Mouse (Mus musculus): Measurements from ENCODE around the gene 2900026A02Rik. TPM values are rescaled to one million over a fixed set of nuclear protein-coding genes. Genes with fewer than 3 reads are reported as not detected.

Gene 2900026A02Rik
- polyA plus RNA-seq, 1 experiment from 2014 or later, result 4.3 TPM

DNA sequence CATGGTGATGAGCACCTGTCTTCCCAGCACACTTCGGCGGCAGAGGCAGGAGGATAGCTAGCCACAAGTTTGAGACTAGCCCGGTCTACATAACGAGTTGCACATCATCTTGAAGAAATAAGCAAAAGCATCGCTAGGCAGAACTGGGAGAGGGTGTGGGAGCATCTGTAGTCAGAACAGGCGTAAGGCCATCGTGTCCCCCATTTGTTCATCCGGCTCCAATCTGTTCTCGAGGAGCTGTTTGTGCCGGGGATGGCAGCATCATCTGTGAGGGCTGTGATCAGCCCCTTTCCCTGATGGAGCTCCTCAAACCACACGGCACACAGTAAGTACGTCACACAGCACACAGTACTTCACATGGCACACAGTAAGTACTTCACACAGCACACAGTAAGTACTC, 94.6 kb downstream of the 2900026A02Rik start:
- no peaks in the 10 kb centered on the region; the same call in 1 of the 2 replicates for H3K9me3 ChIP-seq (replicated peaks)
- peaks cover 22% of the 10 kb centered on the region for H3K4me1 ChIP-seq
- 92% methylated on average over 12 of the region's 12 CpGs for WGBS
- ATAC-seq, result no peak
- no peaks in the 10 kb centered on the region for H3K27me3 ChIP-seq
- H3K27ac ChIP-seq, result no peak overlapping the region
- no peak overlapping the region for H3K4me3 ChIP-seq
- H3K36me3 ChIP-seq (ENCODE audit: poor library complexity, severe bottlenecking), result no peaks in the 10 kb centered on the region
- no peak overlapping the region for H3K4me2 ChIP-seq
- no peak overlapping the region for H3K9ac ChIP-seq

DNA sequence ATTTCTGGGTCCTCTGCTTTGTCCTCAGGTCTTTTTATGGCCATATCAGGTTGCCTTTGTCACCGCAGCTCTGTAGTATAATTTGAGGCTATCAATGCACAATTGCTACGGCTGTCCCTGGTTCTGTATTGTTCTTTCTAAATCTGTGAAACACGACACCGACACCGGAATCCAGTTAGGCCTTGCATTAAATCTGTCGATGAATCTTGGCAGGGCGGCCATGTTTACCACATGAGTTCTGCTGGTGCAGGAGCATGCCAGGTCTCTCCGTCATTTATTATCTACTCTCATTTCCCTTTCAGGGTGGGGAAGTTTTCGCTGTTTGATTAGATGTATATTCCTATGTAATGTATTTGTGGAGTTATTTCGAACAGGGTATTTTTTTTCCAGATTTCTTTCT, 97.3 kb downstream of the 2900026A02Rik start:
- H3K4me1 ChIP-seq, result peaks cover 44% of the 10 kb centered on the region
- WGBS, result 70% methylated on average over 10 of the region's 10 CpGs
- H3K9me3 ChIP-seq (replicated peaks), result no peaks in the 10 kb centered on the region; the same call in 1 of the 2 replicates
- H3K4me3 ChIP-seq, result no peak overlapping the region
- no peak for ATAC-seq
- H3K4me2 ChIP-seq, result no peak overlapping the region
- no peaks in the 10 kb centered on the region for H3K27me3 ChIP-seq
- no peak overlapping the region for H3K27ac ChIP-seq
- no peak overlapping the region for H3K9ac ChIP-seq
- H3K36me3 ChIP-seq (ENCODE audit: poor library complexity, severe bottlenecking), result no peaks in the 10 kb centered on the region

DNA sequence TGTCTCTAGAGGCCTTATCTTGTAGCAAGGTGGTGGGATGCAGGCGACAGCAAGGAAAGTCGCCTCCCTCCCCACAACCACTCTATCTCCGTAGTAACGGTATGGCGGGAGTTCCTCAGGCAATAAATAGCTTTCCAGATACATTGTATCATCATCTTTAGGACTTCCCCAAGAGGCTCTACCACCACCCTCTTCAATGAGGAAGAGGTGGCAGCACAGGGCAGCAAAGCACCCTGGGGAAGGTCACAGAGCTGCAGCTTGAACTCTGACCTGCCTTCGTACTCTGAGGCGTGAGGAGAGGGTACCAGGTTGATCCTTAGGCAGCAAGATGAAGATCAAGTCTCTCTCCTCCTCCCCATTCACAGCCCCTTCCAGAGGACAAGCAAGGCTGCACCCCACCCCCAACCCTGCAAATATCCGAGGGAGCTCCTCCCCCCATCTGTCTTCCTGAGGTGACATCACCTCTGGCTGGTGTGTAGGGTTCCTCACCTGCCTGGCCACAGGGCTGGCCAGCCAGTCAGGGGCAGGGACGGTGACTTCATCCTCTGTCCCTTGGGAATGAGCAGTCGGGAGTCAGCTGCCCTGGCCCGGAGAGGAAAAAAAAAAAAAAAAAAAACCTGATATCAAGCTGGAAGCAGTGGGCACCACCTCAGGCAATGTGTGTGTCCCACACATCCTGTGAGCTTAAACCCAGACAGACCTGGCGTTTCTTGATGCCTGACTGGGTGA, 98.5 kb downstream of the 2900026A02Rik start:
- WGBS, result 58% methylated on average over 12 of the region's 12 CpGs
- peaks cover 46% of the 10 kb centered on the region for H3K4me1 ChIP-seq
- H3K27me3 ChIP-seq, result no peaks in the 10 kb centered on the region
- no peaks in the 10 kb centered on the region for H3K36me3 ChIP-seq (ENCODE audit: poor library complexity, severe bottlenecking)
- no peak overlapping the region for H3K27ac ChIP-seq
- no peak for ATAC-seq
- no peak overlapping the region for H3K4me3 ChIP-seq
- no peaks in the 10 kb centered on the region; the same call in 1 of the 2 replicates for H3K9me3 ChIP-seq (replicated peaks)
- H3K9ac ChIP-seq, result no peak overlapping the region
- H3K4me2 ChIP-seq, result no peak overlapping the region

DNA sequence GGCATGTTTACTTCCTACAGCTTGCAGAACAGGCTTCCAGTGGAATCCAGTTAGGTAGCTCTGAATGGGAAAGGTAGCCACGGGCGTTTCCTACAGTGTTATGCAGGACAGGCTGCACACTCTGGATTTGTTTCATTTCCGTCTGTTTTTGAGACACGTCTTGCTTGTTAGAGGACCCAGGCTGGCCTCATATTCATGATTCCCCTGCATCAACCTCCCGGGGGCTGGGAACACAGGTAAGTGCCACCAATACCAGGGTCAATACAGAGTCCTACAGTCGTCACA, 99.5 kb downstream of the 2900026A02Rik start:
- no peak overlapping the region for H3K4me3 ChIP-seq
- no peak for ATAC-seq
- H3K4me1 ChIP-seq, result peaks cover 51% of the 10 kb centered on the region
- H3K9me3 ChIP-seq (replicated peaks), result no peaks in the 10 kb centered on the region; the same call in 1 of the 2 replicates
- H3K4me2 ChIP-seq, result no peak overlapping the region
- WGBS, result 78% methylated on average over 6 of the region's 6 CpGs
- no peak overlapping the region for H3K9ac ChIP-seq
- no peaks in the 10 kb centered on the region for H3K36me3 ChIP-seq (ENCODE audit: poor library complexity, severe bottlenecking)
- peak overlapping the region; percentile 16; the same call in 1 of the 2 replicates for H3K27ac ChIP-seq
- no peaks in the 10 kb centered on the region for H3K27me3 ChIP-seq

DNA sequence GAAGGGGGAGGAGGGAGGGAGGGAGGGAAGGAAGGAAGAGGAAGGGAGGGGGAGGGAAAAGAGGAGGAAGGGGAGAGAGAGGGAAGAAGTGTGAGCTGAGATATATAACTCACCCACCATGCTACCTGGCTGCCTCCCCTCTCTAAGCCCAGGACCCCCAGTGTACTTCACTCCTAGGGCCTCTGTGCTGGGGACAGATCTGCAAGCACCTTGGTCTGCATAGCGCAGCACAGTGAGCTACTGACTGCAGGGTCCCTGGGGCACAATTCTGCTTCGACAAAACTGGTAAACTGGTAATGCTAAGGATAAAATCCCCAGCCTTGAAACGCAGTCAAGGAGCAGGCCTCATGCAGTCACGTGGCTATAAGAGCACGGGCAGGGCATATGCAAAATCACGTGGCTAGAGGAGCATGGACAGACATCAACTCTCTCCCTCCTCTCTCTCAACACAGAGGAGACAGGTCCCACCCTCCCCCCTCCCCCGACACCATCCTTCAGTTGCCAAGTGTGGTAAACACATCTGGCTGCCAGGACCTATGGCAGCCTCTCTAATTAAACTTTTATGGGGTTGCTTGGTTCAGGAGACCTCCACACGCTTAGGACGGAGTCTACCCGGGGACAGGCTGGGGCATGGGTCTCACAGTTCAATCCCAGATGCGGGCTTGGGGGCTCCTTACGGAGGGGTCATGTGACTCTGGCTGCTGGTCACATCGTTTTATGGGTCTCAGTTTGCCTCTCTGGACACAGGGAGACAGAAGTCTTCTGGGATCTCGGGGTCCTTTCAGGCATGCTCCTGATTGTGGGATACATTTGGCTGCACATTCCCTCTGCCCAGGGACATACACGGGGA, 100.1 kb downstream of the 2900026A02Rik start:
- H3K9me3 ChIP-seq (replicated peaks), result no peaks in the 10 kb centered on the region; the same call in 1 of the 2 replicates
- no peak overlapping the region for H3K9ac ChIP-seq
- no peak overlapping the region for H3K4me2 ChIP-seq
- WGBS, result 43% methylated on average over 15 of the region's 15 CpGs
- no peak for ATAC-seq
- H3K4me1 ChIP-seq, result peaks cover 51% of the 10 kb centered on the region
- H3K4me3 ChIP-seq, result no peak overlapping the region
- no peak overlapping the region; the same call in 1 of the 2 replicates for H3K27ac ChIP-seq
- H3K27me3 ChIP-seq, result no peaks in the 10 kb centered on the region
- no peaks in the 10 kb centered on the region for H3K36me3 ChIP-seq (ENCODE audit: poor library complexity, severe bottlenecking)

DNA sequence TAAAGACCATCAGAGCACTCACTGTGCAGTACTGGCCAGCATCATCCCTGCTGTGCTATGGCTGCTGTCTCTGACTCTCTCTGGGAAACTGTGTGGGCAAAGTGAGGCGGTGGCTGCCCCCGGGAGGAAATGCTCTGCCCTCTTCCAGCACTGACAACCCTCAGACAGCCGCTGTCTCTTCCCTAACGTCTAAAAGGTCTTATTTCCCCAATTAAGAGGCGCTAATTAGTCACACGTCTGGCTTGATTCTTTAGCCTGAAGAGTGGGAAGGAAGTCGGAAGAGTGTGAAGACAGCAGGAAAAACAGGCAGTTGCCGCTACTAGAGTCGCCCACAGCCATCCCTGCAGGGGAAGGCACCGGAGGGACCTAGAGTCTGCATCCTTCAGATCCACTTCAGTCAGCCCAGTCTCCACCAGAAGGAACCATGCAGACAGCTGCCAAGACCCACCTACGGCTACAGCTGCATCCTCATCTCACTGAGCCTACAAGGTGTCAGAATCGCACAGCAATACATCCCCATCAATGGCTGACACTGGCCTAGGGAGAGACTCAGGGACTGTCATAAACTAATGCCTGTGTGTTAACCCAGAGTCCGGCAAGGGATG, 101.1 kb downstream of the 2900026A02Rik start:
- WGBS, result 37% methylated on average over 13 of the region's 13 CpGs
- Histone ChIP-seq H3K27me3 (no peaks in the 10 kb centered on the region), H3K36me3 (ENCODE audit: poor library complexity, severe bottlenecking) (no peaks in the 10 kb centered on the region), H3K27ac (peak overlapping the region; percentile 64), H3K9me3 (replicated peaks) (no peaks in the 10 kb centered on the region), H3K4me2 (no peak overlapping the region), H3K4me3 (no peak overlapping the region), H3K9ac (no peak overlapping the region; the same call in 1 of the 2 replicates), H3K4me1 (peaks cover 51% of the 10 kb centered on the region)
- no peak for ATAC-seq

DNA sequence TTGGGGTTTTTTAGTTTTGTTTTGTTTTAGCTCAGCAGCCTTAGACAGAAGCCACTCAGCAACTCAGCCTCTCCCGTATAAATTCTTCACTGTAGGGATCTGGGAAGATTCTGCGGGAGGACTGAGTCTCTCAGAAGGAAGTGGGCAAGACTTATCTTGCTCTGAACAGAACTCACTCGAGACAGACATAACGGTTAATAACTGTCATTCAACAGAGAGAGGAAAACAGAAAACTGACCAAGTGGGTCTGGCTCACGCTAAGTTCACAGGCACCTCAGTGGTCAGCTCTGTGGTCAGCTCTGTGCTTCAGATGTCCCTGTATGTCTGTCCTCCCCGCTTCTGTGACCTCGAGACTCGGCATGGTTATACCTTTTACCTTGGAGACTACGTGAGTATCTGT, 101.7 kb downstream of the 2900026A02Rik start:
- Histone ChIP-seq H3K27ac (no peak overlapping the region), H3K4me3 (no peak overlapping the region), H3K27me3 (no peaks in the 10 kb centered on the region), H3K4me2 (no peak overlapping the region), H3K4me1 (peaks cover 58% of the 10 kb centered on the region), H3K36me3 (ENCODE audit: poor library complexity, severe bottlenecking) (no peaks in the 10 kb centered on the region), H3K9ac (no peak overlapping the region), H3K9me3 (replicated peaks) (no peaks in the 10 kb centered on the region)
- WGBS, result 83% methylated on average over 9 of the region's 9 CpGs
- ATAC-seq, result no peak

DNA sequence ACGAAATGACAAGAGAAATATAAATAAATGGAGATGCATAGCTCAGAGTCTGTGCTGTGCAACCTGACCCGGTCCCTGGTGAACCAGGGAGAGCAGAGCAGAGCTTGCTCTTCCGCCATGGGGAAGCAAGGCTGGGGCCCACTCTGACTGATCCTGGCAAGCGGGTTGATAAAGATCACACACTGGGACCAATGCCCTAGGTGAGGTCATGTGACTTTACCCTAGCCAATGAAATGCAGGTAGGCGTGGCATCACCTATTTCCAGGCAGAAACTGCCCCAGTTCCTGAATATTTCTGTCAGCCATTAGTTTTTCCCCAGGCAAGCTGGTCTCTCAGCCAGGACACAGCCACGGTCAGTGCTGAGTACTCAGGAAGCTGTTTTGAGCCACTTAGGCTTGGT, 102.3 kb downstream of the 2900026A02Rik start:
- H3K27me3 ChIP-seq, result no peaks in the 10 kb centered on the region
- H3K4me3 ChIP-seq, result no peak overlapping the region
- no peaks in the 10 kb centered on the region for H3K36me3 ChIP-seq (ENCODE audit: poor library complexity, severe bottlenecking)
- H3K9me3 ChIP-seq (replicated peaks), result no peaks in the 10 kb centered on the region
- H3K9ac ChIP-seq, result no peak overlapping the region
- H3K4me2 ChIP-seq, result no peak overlapping the region
- H3K4me1 ChIP-seq, result peaks cover 64% of the 10 kb centered on the region
- H3K27ac ChIP-seq, result no peak overlapping the region
- 52% methylated on average over 6 of the region's 6 CpGs for WGBS
- no peak for ATAC-seq

DNA sequence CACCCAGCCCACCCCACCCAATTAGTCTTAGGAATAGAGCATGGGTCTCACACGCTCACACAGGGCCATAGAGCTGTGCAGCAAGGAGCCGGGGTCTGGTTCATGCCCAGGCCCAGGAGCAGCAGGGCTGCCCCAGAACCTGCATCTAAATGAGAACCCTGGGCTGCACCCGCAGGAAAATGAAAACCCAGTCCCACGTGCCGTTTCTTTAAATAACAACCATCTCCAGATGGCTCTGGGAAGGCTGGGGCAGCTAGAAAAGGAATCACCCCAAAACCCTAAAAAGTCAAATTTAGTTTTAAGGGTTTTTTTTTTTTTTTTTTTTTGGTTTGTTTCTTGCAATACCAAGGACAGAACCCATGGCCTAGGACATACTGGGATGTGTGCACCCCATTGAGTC, 103.7 kb downstream of the 2900026A02Rik start:
- no peaks in the 10 kb centered on the region for H3K27me3 ChIP-seq
- whole genome bisulfite sequencing, result 86% methylated on average over 5 of the region's 5 CpGs
- no peak overlapping the region for H3K4me2 ChIP-seq
- no peak overlapping the region for H3K27ac ChIP-seq
- no peak for ATAC-seq
- no peaks in the 10 kb centered on the region for H3K9me3 ChIP-seq (replicated peaks)
- peaks cover 70% of the 10 kb centered on the region for H3K4me1 ChIP-seq
- H3K36me3 ChIP-seq (ENCODE audit: poor library complexity, severe bottlenecking), result no peaks in the 10 kb centered on the region
- H3K9ac ChIP-seq, result no peak overlapping the region
- H3K4me3 ChIP-seq, result no peak overlapping the region

DNA sequence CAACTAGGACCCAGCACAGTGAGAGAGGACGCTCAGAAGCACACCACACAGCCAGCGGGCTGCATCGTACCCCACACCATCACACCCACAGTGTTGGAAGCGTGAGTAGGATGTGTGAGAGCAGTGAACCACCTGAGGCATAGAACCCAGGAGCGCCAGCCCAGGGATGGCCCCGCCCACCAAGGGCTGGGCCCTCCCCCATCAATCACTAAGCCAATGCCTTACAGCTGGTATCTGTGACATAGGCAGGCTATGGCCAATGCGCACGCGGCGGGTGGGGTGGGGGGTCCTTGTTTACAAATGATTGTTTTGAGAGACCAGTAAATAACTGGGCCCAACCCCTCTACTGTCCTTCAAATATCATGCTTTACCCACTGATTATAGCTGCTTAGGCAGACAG, 105.1 kb downstream of the 2900026A02Rik start:
- no peak overlapping the region for H3K4me2 ChIP-seq
- no peak overlapping the region for H3K4me3 ChIP-seq
- 72% methylated on average over 10 of the region's 10 CpGs for WGBS
- no peaks in the 10 kb centered on the region for H3K36me3 ChIP-seq (ENCODE audit: poor library complexity, severe bottlenecking)
- no peaks in the 10 kb centered on the region for H3K27me3 ChIP-seq
- H3K4me1 ChIP-seq, result peaks cover 63% of the 10 kb centered on the region
- no peak overlapping the region for H3K27ac ChIP-seq
- no peaks in the 10 kb centered on the region for H3K9me3 ChIP-seq (replicated peaks)
- H3K9ac ChIP-seq, result no peak overlapping the region
- no peak for ATAC-seq

DNA sequence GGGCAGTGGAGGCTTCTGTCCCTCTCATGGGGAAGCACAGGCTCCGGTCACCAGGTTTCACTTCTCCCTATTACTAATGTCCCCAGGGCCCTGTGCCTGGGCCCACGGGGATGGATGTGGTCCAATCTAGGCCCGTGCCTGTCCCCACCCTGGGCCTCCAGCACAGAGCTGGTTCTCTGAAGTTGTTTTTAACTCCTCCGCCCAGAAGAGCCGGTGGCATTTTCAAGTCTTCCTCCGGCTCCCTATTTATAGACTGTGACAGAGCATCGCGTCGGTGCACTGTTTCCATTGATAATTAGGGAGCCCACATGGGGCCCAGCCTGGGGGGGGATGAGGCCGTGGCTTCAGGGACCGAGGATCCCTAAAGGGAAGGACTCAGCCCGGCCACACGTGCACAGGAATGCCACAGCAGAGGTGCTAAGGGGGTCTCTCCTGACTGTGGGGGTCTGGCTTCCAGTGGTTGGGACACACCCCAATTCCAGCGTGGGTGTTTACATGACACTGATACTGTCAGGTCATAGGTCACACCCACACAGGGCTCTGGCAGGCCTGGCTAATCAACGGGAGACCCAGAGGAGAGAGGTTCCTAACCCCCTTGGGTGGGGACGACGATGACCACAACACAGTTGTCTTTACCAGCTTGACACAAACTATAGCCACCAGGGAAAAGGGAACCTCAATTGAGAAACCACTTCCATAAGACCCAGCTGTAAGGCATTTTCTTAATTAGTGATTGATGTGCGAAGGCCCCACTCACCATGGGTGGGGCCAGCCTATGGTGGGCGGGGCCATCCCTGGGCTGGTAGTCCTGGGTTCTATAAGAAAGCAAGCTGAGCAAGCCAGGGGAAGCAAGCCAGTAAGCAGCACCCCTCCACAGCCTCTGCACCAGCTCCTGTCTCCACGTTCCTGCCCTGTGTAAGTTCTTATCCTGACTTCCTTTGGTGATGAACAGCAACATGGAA, 106.5 kb downstream of the 2900026A02Rik start:
- no peak overlapping the region for H3K4me3 ChIP-seq
- H3K36me3 ChIP-seq (ENCODE audit: poor library complexity, severe bottlenecking), result no peaks in the 10 kb centered on the region
- no peak overlapping the region for H3K9ac ChIP-seq
- no peaks in the 10 kb centered on the region for H3K9me3 ChIP-seq (replicated peaks)
- no peak overlapping the region for H3K4me2 ChIP-seq
- ATAC-seq, result no peak
- peaks cover 55% of the 10 kb centered on the region for H3K4me1 ChIP-seq
- WGBS, result 49% methylated on average over 20 of the region's 20 CpGs
- no peaks in the 10 kb centered on the region for H3K27me3 ChIP-seq
- no peak overlapping the region; the same call in 1 of the 2 replicates for H3K27ac ChIP-seq

Data from forebrain, embryonic 13.5 days (tissue).